Comparison of ENCODE assay signal across 28 mouse cellular contexts in genomic region chr13:18160566-18160965, GRCm38 (mm10).
"Had no signal": no experiment of that assay in that cellular context is flagged by ENCODE, and none has a peak within 500 bp of the region (broad histone marks: within the 10 kb centered on the region; RNA-seq: fewer than 3 reads in every experiment).

No protein-coding gene starts in this region.

- H3K9ac ChIP-seq: hindbrain, embryonic 12.5 days; hindbrain, embryonic 14.5 days; intestine, embryonic 15.5 days; limb, embryonic 12.5 days; liver, embryonic 13.5 days; liver, embryonic 15.5 days had no signal

- H3K27ac ChIP-seq: gastrocnemius, adult 2 months; heart, adult 2 months; hindbrain, embryonic 10.5 days; hindbrain, embryonic 12.5 days; hindbrain, embryonic 14.5 days; intestine, embryonic 15.5 days; left cerebral cortex, adult 2 months; limb, embryonic 10.5 days; limb, embryonic 12.5 days; liver, embryonic 13.5 days; liver, embryonic 15.5 days had no signal

- H3K4me3 ChIP-seq: gastrocnemius, adult 2 months; heart, adult 2 months; hindbrain, embryonic 10.5 days; hindbrain, embryonic 12.5 days; intestine, embryonic 15.5 days; left cerebral cortex, adult 2 months; limb, embryonic 10.5 days; limb, embryonic 12.5 days; liver, embryonic 13.5 days; liver, embryonic 15.5 days had no signal

- H3K9me3 ChIP-seq: hindbrain, embryonic 10.5 days; hindbrain, embryonic 12.5 days; intestine, embryonic 15.5 days; limb, embryonic 10.5 days; limb, embryonic 12.5 days; liver, embryonic 13.5 days; liver, embryonic 15.5 days had no signal

- H3K4me1 ChIP-seq: hindbrain, embryonic 10.5 days; hindbrain, embryonic 12.5 days; intestine, embryonic 15.5 days; limb, embryonic 10.5 days; limb, embryonic 12.5 days; liver, embryonic 13.5 days; liver, embryonic 15.5 days had no signal

- ATAC-seq: hindbrain, embryonic 16.5 days; inflammation-experienced regulatory T-cells, adult 6 months; intestine, embryonic 15.5 days; intestine, postnatal 0 days had no signal

- H3K27me3 ChIP-seq: hindbrain, embryonic 12.5 days; intestine, embryonic 15.5 days; limb, embryonic 12.5 days; liver, embryonic 13.5 days; liver, embryonic 15.5 days had no signal

- DNase-seq: gastrocnemius, adult 2 months; gastrocnemius, postnatal 10 days; gastrocnemius, postnatal 25 days; heart, adult 2 months; heart, postnatal 10 days; heart, postnatal 4 days; kidney, adult 18-20 months; kidney, adult 8-10 months; kidney, postnatal 10 days; kidney, postnatal 25 days; kidney, postnatal 4 days; layer of hippocampus, adult 9-11 months; layer of hippocampus, postnatal 36 days; liver; liver, embryonic 13.5 days had no signal

- H3K36me3 ChIP-seq: hindbrain, embryonic 10.5 days; hindbrain, embryonic 12.5 days; intestine, embryonic 15.5 days; limb, embryonic 10.5 days; limb, embryonic 12.5 days; liver, embryonic 13.5 days; liver, embryonic 15.5 days had no signal

- H3K4me2 ChIP-seq: heart, embryonic 11.5 days; hindbrain, embryonic 12.5 days; hindbrain, embryonic 14.5 days; intestine, embryonic 15.5 days; limb, embryonic 12.5 days; liver, embryonic 11.5 days; liver, embryonic 13.5 days; liver, embryonic 15.5 days had no signal
